In the genomic region with DNA sequence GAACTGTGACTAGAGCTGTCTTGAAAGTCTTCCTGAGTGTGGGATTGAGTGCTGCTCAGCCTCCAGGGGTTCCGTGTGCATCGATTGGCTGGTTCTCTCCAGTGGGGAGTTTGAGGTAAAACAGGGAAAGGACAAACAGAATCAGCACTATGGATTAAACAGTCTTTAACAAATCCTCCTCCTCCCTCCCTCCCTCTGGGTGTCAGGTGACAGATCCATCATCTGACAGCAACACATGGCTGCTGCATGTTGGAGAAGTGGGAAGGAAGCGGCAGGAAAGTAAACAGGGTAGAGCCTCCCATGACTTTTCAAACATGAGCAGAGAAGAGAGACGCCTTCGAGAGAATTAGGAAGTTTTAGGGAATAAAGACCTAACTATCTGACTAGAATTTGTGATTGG, we compare ENCODE assay signal across 23 mouse cellular contexts. TPM values are rescaled to one million over a fixed set of nuclear protein-coding genes. Genes with fewer than 3 reads are reported as not detected.
DNase-seq lines count a peak whose midpoint lies in the region; ATAC-seq and TF ChIP-seq lines count a peak whose summit lies in the region.
"Had no signal": no experiment of that assay in that cellular context is flagged by ENCODE, and none has a peak within 500 bp of the region (broad histone marks: within the 10 kb centered on the region; RNA-seq: fewer than 3 reads in every experiment).

No protein-coding gene starts in this region.

- H3K27me3 ChIP-seq in kidney, postnatal 0 days (ENCODE audit: insufficient read depth, low read length) = no peaks in the 10 kb centered on the region
- H3K27me3 ChIP-seq: embryonic facial prominence, embryonic 13.5 days; heart, embryonic 13.5 days; intestine, embryonic 15.5 days; limb, embryonic 15.5 days; midbrain, embryonic 15.5 days; Patski had no signal

- ATAC-seq in kidney, postnatal 0 days (replicated peaks; ENCODE audit: low FRiP score, low read depth) = no peak
- ATAC-seq: CD4-positive, CD25-positive, alpha-beta regulatory T cell, adult 4 months; forebrain, postnatal 0 days; intestine, embryonic 15.5 days; lung, postnatal 0 days; midbrain, embryonic 15.5 days; Patski had no signal

- no peak for TF ChIP-seq CTCF in kidney, postnatal 0 days (IDR thresholded peaks at IDR 0.05; ENCODE audit: low read depth)

- no peak overlapping the region for H3K4me3 ChIP-seq in kidney, postnatal 0 days (replicated peaks; ENCODE audit: low read depth, low read length)
- H3K4me3 ChIP-seq: embryonic facial prominence, embryonic 13.5 days; heart, embryonic 13.5 days; intestine, embryonic 15.5 days; limb, embryonic 15.5 days; midbrain, embryonic 15.5 days; myocyte had no signal

- 61% methylated on average over 5 of the region's 5 CpGs for WGBS in kidney, postnatal 0 days

- H3K27ac ChIP-seq in kidney, postnatal 0 days = no peak overlapping the region; the same call in 1 of the 2 replicates
- H3K27ac ChIP-seq: embryonic facial prominence, embryonic 13.5 days; heart, embryonic 13.5 days; hindbrain, embryonic 14.5 days; intestine, embryonic 15.5 days; limb, embryonic 15.5 days; midbrain, embryonic 15.5 days had no signal

- DNase-seq in embryo, embryonic 10 days (ENCODE audit: low spot score) = peak; percentile 38
- DNase-seq in embryo, embryonic 9.5 days (ENCODE audit: extremely low spot score) = no peak
- peak; percentile 21 for DNase-seq in kidney, postnatal 0 days (ENCODE audit: low spot score)
- DNase-seq in kidney, adult 8-10 months = no peak
- DNase-seq in retina, postnatal 7 days (ENCODE audit: low read depth, low spot score) = peak; percentile 17
- DNase-seq in retina, embryonic 14.5 days (ENCODE audit: low spot score) = no peak
- DNase-seq in spleen, postnatal 4 days (ENCODE audit: low spot score in 2 of 2) = no peak
- no peak for DNase-seq in thymus, postnatal 36 days
- DNase-seq: cerebellum, adult 2 months; cerebellum, postnatal 36 days; forebrain, postnatal 0 days; spleen, adult 18-20 months; thymus, adult 18-20 months had no signal

- no peaks in the 10 kb centered on the region for H3K4me1 ChIP-seq in kidney, postnatal 0 days (replicated peaks; ENCODE audit: insufficient read depth, low read length)
- H3K4me1 ChIP-seq: embryonic facial prominence, embryonic 13.5 days; heart, embryonic 13.5 days; intestine, embryonic 15.5 days; limb, embryonic 15.5 days; midbrain, embryonic 15.5 days had no signal

- H3K9me3 ChIP-seq in kidney, postnatal 0 days (replicated peaks; ENCODE audit: low read length) = no peaks in the 10 kb centered on the region
- H3K9me3 ChIP-seq: embryonic facial prominence, embryonic 13.5 days; heart, embryonic 13.5 days; intestine, embryonic 15.5 days; limb, embryonic 15.5 days; midbrain, embryonic 15.5 days had no signal

- no peak overlapping the region for H3K4me2 ChIP-seq in kidney, postnatal 0 days (ENCODE audit: low read length)
- H3K4me2 ChIP-seq: embryonic facial prominence, embryonic 13.5 days; heart, embryonic 13.5 days; hindbrain, embryonic 14.5 days; intestine, embryonic 15.5 days; limb, embryonic 15.5 days; midbrain, embryonic 15.5 days had no signal

- peaks cover 22% of the 10 kb centered on the region for H3K36me3 ChIP-seq in kidney, postnatal 0 days (ENCODE audit: insufficient read depth, low read length)

- no peak overlapping the region for H3K9ac ChIP-seq in kidney, postnatal 0 days (ENCODE audit: low read depth, low read length)
- H3K9ac ChIP-seq: embryonic facial prominence, embryonic 13.5 days; forebrain, postnatal 0 days; heart, embryonic 13.5 days; hindbrain, embryonic 14.5 days; intestine, embryonic 15.5 days; limb, embryonic 15.5 days; midbrain, embryonic 15.5 days had no signal

RNA-seq across cellular contexts. Expression of a gene that starts 59.4 kb away (rescaled TPM):
- polyA plus RNA-seq in kidney, postnatal 0 days (2015; fragmentation: Nextera tagmentation; extraction: Ambion mirVana) = 18.1 and 18.6 TPM in 2 replicates

Comparison
In these comparisons a context has a peak if more than half of its experiments do, and no peak if none do; other contexts are left out.
1. DNase-seq: peak in embryo, embryonic 10 days (single experiment), kidney, postnatal 0 days (single experiment) and retina, postnatal 7 days (single experiment); none in embryo, embryonic 9.5 days (single experiment), kidney, adult 8-10 months (0 of 2), retina, embryonic 14.5 days (single experiment), spleen, postnatal 4 days (0 of 2) and thymus, postnatal 36 days (0 of 2).